Mouse (Mus musculus) adipose tissue, adult 10 weeks (tissue): ENCODE results near the gene Zmym6. TPM values are rescaled to one million over a fixed set of nuclear protein-coding genes. Genes with fewer than 3 reads are reported as not detected.

Experiments used
- polyA plus RNA-seq: library from polyadenylated mRNA; stranded (reverse); fragments of 350-450 nt; fragmentation: Illumina TruSeq; extraction: RNeasy Lipid Tissue Mini Kit (QIAGEN cat#74804); gene quantifications from one replicate; pipeline ENCODE4 v1.2.3, GENCODE M21; 2014; ENCODE audit warnings: low read depth, low replicate concordance

The Zmym6 gene
- 29.3 TPM for polyA plus RNA-seq

DNA sequence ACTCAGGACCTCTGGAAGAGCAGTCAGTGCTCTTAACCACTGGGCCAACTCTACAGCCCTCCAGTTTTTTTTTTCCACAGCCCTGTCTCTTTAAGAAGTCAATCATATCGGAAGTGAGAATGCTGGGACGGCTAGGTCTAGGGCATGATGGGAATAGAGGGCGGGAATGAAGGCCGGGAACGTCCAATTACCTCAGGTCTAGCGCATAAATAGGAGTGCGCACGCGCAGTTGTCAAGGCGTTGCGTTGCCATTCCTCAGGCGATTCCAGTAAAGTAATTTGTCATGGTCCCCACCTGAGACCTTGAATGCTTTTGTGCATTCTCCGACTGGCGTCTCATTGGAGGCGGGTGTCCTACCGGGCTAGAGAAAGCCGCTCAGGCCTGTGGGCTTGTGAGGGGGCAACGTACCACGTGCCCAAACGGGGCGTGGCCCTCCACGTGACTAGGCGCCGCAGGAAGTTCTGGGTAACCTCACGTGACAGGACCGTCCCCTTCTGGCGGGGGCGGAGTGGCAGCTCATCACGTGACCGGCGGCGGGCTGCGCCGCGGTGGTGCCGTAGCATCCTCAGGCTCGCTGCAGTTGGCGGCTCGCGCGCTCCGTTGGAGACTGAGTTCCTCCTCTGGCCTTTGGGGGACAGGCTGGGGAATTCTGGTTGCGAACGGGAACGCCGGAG, at the start of gene Zmym6:
Gene Zmym6, plus strand, starts transcription at position 509 of the 674 bp plus-strand sequence.

DNA sequence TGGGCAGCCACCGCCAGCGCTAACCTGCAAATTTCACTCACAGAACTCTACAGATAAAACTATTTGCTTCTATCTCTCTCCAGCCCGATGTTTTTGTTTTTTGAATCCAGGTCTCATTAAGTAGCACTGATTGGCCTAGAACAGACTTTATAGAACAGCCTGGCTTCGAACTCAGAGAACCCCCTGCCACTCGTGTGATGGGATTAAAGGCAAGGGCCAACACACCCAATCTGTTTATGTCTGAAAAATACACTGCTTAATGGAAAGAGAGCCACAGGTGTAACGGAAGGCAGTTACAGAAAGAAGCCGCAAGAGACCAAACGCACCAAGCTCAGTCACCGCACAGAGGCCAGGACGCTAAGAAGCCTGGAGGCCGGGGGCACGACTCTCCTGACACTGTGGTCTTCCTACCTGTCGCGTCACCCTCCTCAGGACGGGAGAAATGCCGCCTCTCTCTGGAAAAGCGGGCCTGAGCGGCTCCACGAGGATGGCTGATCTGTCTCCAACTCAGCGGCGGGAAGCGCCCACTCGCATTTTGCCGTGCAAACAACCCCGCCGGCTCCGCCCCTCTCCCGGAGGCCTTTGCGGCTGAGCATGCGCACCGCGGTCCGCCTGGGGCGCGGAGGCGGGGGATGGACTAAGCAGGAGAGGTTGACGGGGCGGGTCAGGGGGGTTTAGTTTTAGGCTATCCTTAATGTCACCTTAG, 16.4 kb upstream of the Zmym6 start, which contains the start of gene Zmym1:
Gene Zmym1, minus strand, starts transcription at position 568 of the 706 bp plus-strand sequence.

DNA sequence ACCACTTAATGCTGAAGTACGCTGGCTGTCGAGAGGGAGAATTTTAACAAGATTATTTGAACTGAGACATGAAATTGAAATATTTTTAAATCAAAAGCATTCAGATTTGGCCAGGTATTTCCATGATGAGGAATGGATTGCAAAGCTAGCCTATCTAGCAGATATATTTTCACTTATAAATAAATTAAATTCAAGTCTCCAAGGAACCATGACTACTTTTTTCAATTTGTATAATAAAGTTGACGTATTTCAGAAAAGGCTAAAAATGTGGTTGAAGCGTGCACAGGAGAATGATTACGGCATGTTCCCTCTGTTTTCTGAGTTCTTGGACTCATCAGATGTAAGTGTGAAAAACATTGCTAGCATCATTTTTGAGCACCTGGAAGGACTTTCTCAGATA, 46.2 kb downstream of the Zmym6 start, which contains the start of gene Tmem35b:
Gene Tmem35b, plus strand, starts transcription at position 301 of the 400 bp plus-strand sequence.

DNA sequence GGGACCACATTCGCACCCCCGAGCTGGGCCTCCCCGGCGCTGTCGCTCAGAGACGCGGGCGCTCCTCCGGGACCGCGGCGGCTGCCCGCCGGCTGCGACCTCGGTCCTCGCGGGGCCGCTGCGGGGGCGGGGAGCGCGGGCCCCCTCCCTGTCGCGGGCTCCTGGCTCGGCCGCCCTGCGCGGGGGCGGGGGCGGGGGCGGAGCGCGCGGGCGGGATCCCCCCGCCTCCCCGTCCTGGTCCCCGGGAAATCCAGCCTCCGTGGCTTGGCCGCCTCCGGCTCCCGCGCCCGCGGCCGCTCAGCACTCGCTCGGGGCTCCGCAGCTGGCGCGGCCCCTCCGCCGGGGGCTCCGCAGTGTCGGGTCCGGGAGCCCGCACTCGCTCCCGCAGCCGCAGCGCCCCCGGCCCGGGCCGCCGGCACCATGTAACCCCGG, 91.7 kb downstream of the Zmym6 start, which contains the start of gene Dlgap3:
Gene Dlgap3, plus strand, starts transcription at position 291 of the 432 bp plus-strand sequence.

Other genes starting within 250 kb of the Zmym6 start
- gene Zmym4, start 109.2 kb upstream of the Zmym6 start, polyA plus RNA-seq, result 15.6 TPM
- 128 TPM for gene Sfpq, start 56.1 kb upstream of the Zmym6 start, polyA plus RNA-seq
- gene Zmym1, start 16.2 kb upstream of the Zmym6 start, polyA plus RNA-seq, result 3.7 TPM
- 26.0 TPM for gene Tmem35b, start 46.3 kb downstream of the Zmym6 start, polyA plus RNA-seq
- 0.10 TPM for gene Dlgap3, start 91.8 kb downstream of the Zmym6 start, polyA plus RNA-seq
- 31.2 TPM for gene Smim12, start 166.4 kb downstream of the Zmym6 start, polyA plus RNA-seq
- 18.5 TPM for gene Gja4, start 236.7 kb downstream of the Zmym6 start, polyA plus RNA-seq